Mouse (Mus musculus): Measurements from ENCODE around the gene Ino80.

Gene Ino80

GRCm38 (mm10) chr2:119323866-119324575 is 153.5 kb downstream of the Ino80 start:
- DNase-seq (ENCODE audit: low read depth): no peak
